Comparison of ENCODE assay signal across 16 mouse cellular contexts in the genomic region with DNA sequence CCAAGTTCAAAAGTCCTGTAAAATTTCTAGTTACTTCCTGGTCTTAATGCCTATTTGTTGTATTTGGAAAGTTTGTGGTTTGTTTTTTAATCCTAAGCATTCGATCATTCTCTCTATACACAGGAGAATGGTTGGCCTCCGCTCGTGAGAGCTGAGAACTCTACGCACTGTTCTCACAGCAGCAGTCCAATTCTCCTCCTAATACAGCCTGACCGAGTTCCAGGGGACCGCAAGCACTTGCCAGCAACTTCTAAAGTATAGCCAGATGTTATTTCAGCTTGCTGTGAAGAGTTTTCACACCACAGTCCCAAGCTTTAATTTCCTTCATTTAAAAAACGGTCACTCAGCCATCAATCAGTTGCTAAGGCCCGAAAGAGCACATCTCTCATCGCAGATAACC.
DNase-seq lines count a peak whose midpoint lies in the region; ATAC-seq lines count a peak whose summit lies in the region.
"Had no signal": no experiment of that assay in that cellular context is flagged by ENCODE, and none has a peak within 500 bp of the region (broad histone marks: within the 10 kb centered on the region; RNA-seq: fewer than 3 reads in every experiment).

No protein-coding gene starts in this region.

- H3K36me3 ChIP-seq in embryonic facial prominence, embryonic 14.5 days (ENCODE audit: control insufficient read depth, insufficient read depth, low read length) = no peaks in the 10 kb centered on the region
- no peaks in the 10 kb centered on the region for H3K36me3 ChIP-seq in embryonic facial prominence, embryonic 10.5 days (replicated peaks)
- H3K36me3 ChIP-seq: embryonic facial prominence, embryonic 15.5 days; heart, embryonic 15.5 days; neural tube, embryonic 15.5 days had no signal

- H3K27me3 ChIP-seq in embryonic facial prominence, embryonic 14.5 days (replicated peaks; ENCODE audit: control insufficient read depth, insufficient read depth, low read length) = no peaks in the 10 kb centered on the region
- H3K27me3 ChIP-seq in embryonic facial prominence, embryonic 10.5 days (replicated peaks; ENCODE audit: low read depth, poor library complexity, severe bottlenecking) = no peaks in the 10 kb centered on the region
- H3K27me3 ChIP-seq: embryonic facial prominence, embryonic 15.5 days; heart, embryonic 15.5 days; neural tube, embryonic 15.5 days had no signal

- H3K9me3 ChIP-seq in embryonic facial prominence, embryonic 14.5 days (ENCODE audit: control insufficient read depth, low read length) = no peaks in the 10 kb centered on the region
- H3K9me3 ChIP-seq in embryonic facial prominence, embryonic 10.5 days = no peaks in the 10 kb centered on the region
- H3K9me3 ChIP-seq: embryonic facial prominence, embryonic 15.5 days; heart, embryonic 15.5 days; neural tube, embryonic 15.5 days had no signal

- 49% methylated on average over 9 of the region's 9 CpGs for WGBS in embryonic facial prominence, embryonic 14.5 days
- 84% methylated on average over 9 of the region's 9 CpGs for WGBS in embryonic facial prominence, embryonic 10.5 days

- DNase-seq in embryonic facial prominence, embryonic 14.5 days (ENCODE audit: low spot score) = peak; percentile 58
- no peak for DNase-seq in embryonic facial prominence, embryonic 10.5 days (ENCODE audit: low spot score)
- DNase-seq in ovary, postnatal 14 days (ENCODE audit: low spot score) = peak; percentile 6
- no peak for DNase-seq in ovary, postnatal 10 days (ENCODE audit: low spot score)
- DNase-seq in heart, postnatal 25 days (ENCODE audit: low spot score) = peak; percentile 6
- peak; percentile 65 for DNase-seq in skeletal muscle tissue, adult 2 months (ENCODE audit: low read depth, low spot score)
- no peak for DNase-seq in MN1 (ENCODE audit: low spot score)
- DNase-seq: adrenal gland, adult 8-10 months; cerebellum, postnatal 25 days; kidney, postnatal 25 days had no signal

- no peak overlapping the region for H3K4me2 ChIP-seq in embryonic facial prominence, embryonic 14.5 days (ENCODE audit: low read depth, low read length)
- H3K4me2 ChIP-seq: embryonic facial prominence, embryonic 15.5 days; heart, embryonic 15.5 days; liver, embryonic 11.5 days; neural tube, embryonic 15.5 days had no signal

- intact Hi-C loops in heart, postnatal 25 days (cut with DNase I) = no loop called here

- no peak overlapping the region for H3K4me3 ChIP-seq in embryonic facial prominence, embryonic 14.5 days (ENCODE audit: low read depth, low read length)
- no peak overlapping the region for H3K4me3 ChIP-seq in embryonic facial prominence, embryonic 10.5 days
- H3K4me3 ChIP-seq: embryonic facial prominence, embryonic 15.5 days; heart, embryonic 15.5 days; left cerebral cortex, adult 2 months; neural tube, embryonic 15.5 days had no signal

- no peak overlapping the region for H3K9ac ChIP-seq in embryonic facial prominence, embryonic 14.5 days (ENCODE audit: low read depth, low read length)
- H3K9ac ChIP-seq: embryonic facial prominence, embryonic 15.5 days; heart, embryonic 15.5 days; neural tube, embryonic 15.5 days had no signal

- no peak for ATAC-seq in embryonic facial prominence, embryonic 14.5 days (ENCODE audit: low read depth)
- ATAC-seq in megakaryocyte-erythroid progenitor cell, adult 5-6 weeks (replicated peaks; ENCODE audit: low FRiP score, low TSS enrichment, poor library complexity, severe bottlenecking) = no peak

- H3K27ac ChIP-seq in embryonic facial prominence, embryonic 14.5 days (replicated peaks; ENCODE audit: low read depth, low read length) = no peak overlapping the region
- H3K27ac ChIP-seq in embryonic facial prominence, embryonic 10.5 days (replicated peaks) = no peak overlapping the region
- H3K27ac ChIP-seq: embryonic facial prominence, embryonic 15.5 days; heart, embryonic 15.5 days; left cerebral cortex, adult 2 months; neural tube, embryonic 15.5 days had no signal

- H3K4me1 ChIP-seq in embryonic facial prominence, embryonic 14.5 days (ENCODE audit: control insufficient read depth, insufficient read depth, low read length) = no peaks in the 10 kb centered on the region
- H3K4me1 ChIP-seq in embryonic facial prominence, embryonic 10.5 days = no peaks in the 10 kb centered on the region
- H3K4me1 ChIP-seq: embryonic facial prominence, embryonic 15.5 days; heart, embryonic 15.5 days; neural tube, embryonic 15.5 days had no signal

Comparison
In these comparisons a context has a peak if more than half of its experiments do, and no peak if none do; other contexts are left out.
1. DNase-seq: peak in embryonic facial prominence, embryonic 14.5 days (single experiment), ovary, postnatal 14 days (single experiment), heart, postnatal 25 days (single experiment) and skeletal muscle tissue, adult 2 months (single experiment); none in embryonic facial prominence, embryonic 10.5 days (single experiment), ovary, postnatal 10 days (single experiment) and MN1 (single experiment).